Mouse (Mus musculus) erythroblast, embryonic 14.5 days (primary cell): Measurements from ENCODE around the gene Olfr539.

Experiments used
- GATA1 ChIP-seq: IDR thresholded peaks from 2 replicates; pipeline ENCODE4 v1.6.1; 2012; ENCODE audit warnings: low read length, inconsistent platforms, mixed read lengths
- TAL1 ChIP-seq: IDR thresholded peaks from 3 replicates; pipeline ENCODE4 v1.6.1; 2012; ENCODE audit warnings: low read length, inconsistent platforms, mixed read lengths

GRCm38 (mm10) chr7:140659630-140660029, at the start of gene Olfr539:
- TF ChIP-seq TAL1 (no peak), GATA1 (no peak)
